Mouse (Mus musculus) kidney, postnatal 0 days (tissue): ENCODE measurements around the gene Hmgb2. TPM values are rescaled to one million over a fixed set of nuclear protein-coding genes. Genes with fewer than 3 reads are reported as not detected.
"Not testable (repeated sequence)": the region's sequence is repeated elsewhere in the genome, so short reads cannot be mapped to it uniquely, and the experiment has no call there.

Experiments
- ATAC-seq: fragments of 200-750 bp; cut with Nextera tagmentation; replicated peaks from 2 replicates; pipeline ENCODE4 v1.8.0; 2017; ENCODE audit warnings: low read depth, moderate number of reproducible peaks, moderate TSS enrichment, moderate library complexity; ENCODE audit not compliant: low FRiP score
- DNase-seq: peaks from one replicate; pipeline ENCODE4 v3.0.0-alpha.2; 2016; ENCODE audit warnings: low spot score
- H3K27ac ChIP-seq: fragments of 300-500 bp; sonication (generic); 2 replicates; pipeline ENCODE4 v1.5.1; 2014; ENCODE audit warnings: mild to moderate bottlenecking
- H3K27me3 ChIP-seq: fragments of 300-500 bp; sonication (generic); 2 replicates; pipeline ENCODE4 v1.6.1; 2014; ENCODE audit warnings: low read length, mixed read lengths; ENCODE audit not compliant: insufficient read depth
- H3K36me3 ChIP-seq: fragments of 300-500 bp; sonication (generic); 2 replicates; pipeline ENCODE4 v1.6.1; 2014; ENCODE audit warnings: low read length, mixed read lengths; ENCODE audit not compliant: insufficient read depth
- H3K4me1 ChIP-seq: fragments of 300-500 bp; sonication (generic); replicated peaks from 2 replicates; pipeline ENCODE4 v1.6.1; 2014; ENCODE audit warnings: antibody characterized with exemption, low read length, mixed read lengths; ENCODE audit not compliant: insufficient read depth
- H3K4me2 ChIP-seq: fragments of 300-500 bp; sonication (generic); 2 replicates; pipeline ENCODE4 v1.6.1; 2014; ENCODE audit warnings: mild to moderate bottlenecking, low read length, moderate library complexity, mixed read lengths
- H3K4me3 ChIP-seq: fragments of 300-500 bp; sonication (generic); replicated peaks from 2 replicates; pipeline ENCODE4 v1.5.1; 2014; ENCODE audit warnings: low read depth, low read length
- H3K9ac ChIP-seq: fragments of 300-500 bp; sonication (generic); 2 replicates; pipeline ENCODE4 v1.6.1; 2014; ENCODE audit warnings: low read depth, low read length
- H3K9me3 ChIP-seq: fragments of 300-500 bp; sonication (generic); replicated peaks from 2 replicates; pipeline ENCODE4 v1.6.1; 2016; ENCODE audit warnings: low read length, inconsistent platforms, mixed read lengths
- CTCF ChIP-seq: IDR thresholded peaks from 2 replicates; pipeline ENCODE4 v1.5.1; 2016; ENCODE audit warnings: antibody characterized with exemption, low read depth, mild to moderate bottlenecking, moderate library complexity
- WGBS: fragments of 180-500 bp; shearing (Covaris S2); extraction: QIAGEN DNeasy Blood & Tissue Kit; methylation state at CpG from one replicate; pipeline ENCODE4 v1.1.7; 2014; 5-methylcytosine and 5-hydroxymethylcytosine counted together
- polyA plus RNA-seq: library from polyadenylated mRNA; unstranded; fragments of >200 nt; fragmentation: Nextera tagmentation; extraction: Ambion mirVana; gene quantifications from 2 replicates; pipeline ENCODE4 v1.2.1, GENCODE M21; 2015

The Hmgb2 gene
- polyA plus RNA-seq, 1 experiment from 2014 or later, result 307 TPM

DNA sequence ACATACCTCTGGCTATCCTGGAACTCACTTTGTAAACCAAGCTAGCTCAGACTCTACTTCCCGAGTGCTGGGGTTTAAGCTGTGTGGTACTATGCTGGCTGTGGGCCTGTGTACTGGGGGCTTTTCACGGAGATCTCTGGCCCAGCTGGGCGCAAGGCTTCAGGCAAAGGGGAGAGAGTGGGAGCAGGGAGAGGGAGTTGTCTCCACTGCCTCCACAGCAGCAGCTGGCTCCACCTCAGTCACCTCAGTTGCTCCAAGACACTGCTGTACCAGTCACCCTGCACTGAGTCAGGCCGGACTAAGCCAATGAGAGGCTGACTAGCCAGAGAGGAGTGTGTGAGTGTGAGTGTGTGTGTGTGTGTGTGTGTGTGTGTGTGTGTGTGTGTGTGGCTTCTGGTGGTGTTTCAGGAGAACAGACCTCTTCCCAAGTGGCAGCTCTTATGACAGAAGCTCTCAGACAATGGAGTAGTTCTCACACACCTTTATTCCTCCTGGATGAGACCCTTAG is 4.1 kb upstream of the Hmgb2 start:
- no peaks in the 10 kb centered on the region for H3K9me3 ChIP-seq
- H3K4me1 ChIP-seq, result no peaks in the 10 kb centered on the region
- no peak for ATAC-seq
- 89% methylated on average over 4 of the region's 4 CpGs for WGBS
- DNase-seq, result no peak
- no peak for TF ChIP-seq CTCF
- no peaks in the 10 kb centered on the region for H3K27me3 ChIP-seq
- no peaks in the 10 kb centered on the region for H3K36me3 ChIP-seq
- no peak overlapping the region for H3K4me2 ChIP-seq
- H3K4me3 ChIP-seq, result no peak overlapping the region
- no peak overlapping the region for H3K9ac ChIP-seq
- no peak overlapping the region for H3K27ac ChIP-seq

DNA sequence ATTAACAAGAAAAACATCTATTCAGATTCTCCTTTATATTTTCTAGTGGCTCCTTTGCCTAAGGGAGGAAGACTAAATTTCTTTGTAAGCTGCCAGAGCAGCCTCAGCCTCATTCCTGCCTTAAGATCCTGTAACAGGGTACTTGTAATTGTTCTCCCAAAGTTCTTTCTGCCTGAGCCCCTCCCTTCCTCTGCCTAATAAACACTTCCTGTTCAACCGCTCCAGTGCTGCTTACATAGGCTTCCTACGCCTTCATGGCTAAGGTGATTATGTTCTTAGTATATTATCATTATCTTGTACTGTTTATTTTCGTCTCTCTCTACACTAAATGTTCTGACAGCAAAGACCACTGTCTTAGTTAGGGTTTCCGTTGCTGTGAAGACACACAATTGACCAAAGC is 3.0 kb upstream of the Hmgb2 start:
- no peak overlapping the region for H3K4me3 ChIP-seq
- H3K27me3 ChIP-seq, result no peaks in the 10 kb centered on the region
- peaks cover 3% of the 10 kb centered on the region; the same call in 1 of the 2 replicates for H3K36me3 ChIP-seq
- no peak overlapping the region for H3K4me2 ChIP-seq
- ATAC-seq, result no peak
- no peaks in the 10 kb centered on the region for H3K4me1 ChIP-seq
- no peak overlapping the region for H3K27ac ChIP-seq
- no peak for TF ChIP-seq CTCF
- H3K9me3 ChIP-seq, result no peaks in the 10 kb centered on the region
- 81% methylated on average over 4 of the region's 4 CpGs for WGBS
- H3K9ac ChIP-seq, result no peak overlapping the region
- peak; percentile 33 for DNase-seq

DNA sequence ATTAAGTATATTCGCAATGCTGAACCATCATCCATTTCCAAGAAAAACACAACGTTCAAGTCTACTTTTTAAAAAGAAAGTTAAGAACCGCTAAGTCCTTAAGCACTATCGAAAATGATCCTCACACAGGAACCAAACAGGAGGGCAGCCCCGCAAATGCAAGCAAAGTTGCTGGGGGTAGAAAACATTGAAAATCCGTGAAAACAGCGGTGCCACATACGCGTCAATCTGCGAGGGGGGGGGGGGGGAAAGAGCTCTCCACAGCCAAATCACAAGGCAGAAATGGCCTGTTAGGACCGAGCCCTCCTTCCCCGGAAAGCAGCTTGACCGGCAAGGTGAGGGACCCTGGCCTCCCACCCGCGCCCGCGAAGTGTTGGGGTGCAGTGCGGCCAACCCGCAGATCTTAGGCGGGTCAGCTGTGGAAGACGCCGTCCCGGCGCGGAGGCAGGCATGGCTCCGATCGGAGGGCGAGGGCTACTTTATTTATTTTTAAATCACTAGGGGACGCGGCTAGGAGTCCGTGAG is 854 bp upstream of the Hmgb2 start:
- H3K4me2 ChIP-seq, result peak overlapping the region; percentile 96
- peak overlapping the region; percentile 75 for H3K4me3 ChIP-seq
- TF ChIP-seq CTCF, result no peak
- no peaks in the 10 kb centered on the region for H3K9me3 ChIP-seq
- peak overlapping the region; percentile 82 for H3K9ac ChIP-seq
- peak overlapping the region; percentile 79 for H3K27ac ChIP-seq
- ATAC-seq, result no peak
- no peaks in the 10 kb centered on the region for H3K4me1 ChIP-seq
- H3K27me3 ChIP-seq, result no peaks in the 10 kb centered on the region
- DNase-seq, result peak; percentile 34
- WGBS, result under 1% methylated on average over 31 of the region's 31 CpGs
- peaks cover 6% of the 10 kb centered on the region; the same call in 1 of the 2 replicates for H3K36me3 ChIP-seq

DNA sequence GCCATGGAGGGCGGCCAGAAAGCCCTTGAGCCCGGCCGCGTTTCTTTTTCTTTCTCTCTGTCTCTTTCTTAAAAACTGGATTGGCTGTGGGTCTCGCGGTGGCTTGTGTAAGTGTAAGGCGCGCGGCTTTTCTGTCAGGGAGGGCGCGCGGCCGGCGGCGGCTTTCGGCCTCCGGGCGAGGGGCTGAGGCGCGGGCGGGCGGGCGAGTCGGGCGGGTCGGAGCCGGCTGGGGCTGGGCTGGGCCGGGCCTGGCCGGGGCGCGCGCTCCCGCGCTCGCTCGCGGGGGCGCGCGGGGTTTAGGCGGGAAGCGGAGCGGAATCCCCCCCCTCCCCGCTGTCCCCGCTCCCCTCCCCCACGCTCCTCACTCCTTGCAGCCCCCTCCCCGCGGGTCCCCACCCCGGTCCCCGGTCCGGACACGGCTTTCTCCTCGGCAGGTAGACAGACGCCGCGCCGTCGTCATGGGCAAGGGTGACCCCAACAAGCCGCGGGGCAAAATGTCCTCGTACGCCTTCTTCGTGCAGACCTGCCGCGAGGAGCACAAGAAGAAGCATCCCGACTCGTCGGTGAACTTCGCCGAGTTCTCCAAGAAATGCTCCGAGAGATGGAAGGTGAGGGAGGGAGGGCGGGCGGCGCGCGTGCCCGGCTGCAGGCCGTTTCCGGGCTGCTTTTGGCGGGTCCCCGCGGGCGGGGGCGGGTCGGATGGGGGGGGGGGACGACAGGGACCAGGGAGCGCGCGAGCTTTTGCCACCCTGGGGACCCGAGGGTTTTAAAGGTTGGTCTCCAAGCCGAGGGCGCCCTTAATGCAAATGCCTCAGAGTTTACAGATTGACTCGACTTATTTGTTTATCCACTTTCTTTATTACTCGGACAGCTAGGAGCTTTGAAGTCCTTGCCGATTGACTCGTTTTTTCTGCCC is 692 bp downstream of the Hmgb2 start:
- WGBS, result under 1% methylated on average over 67 of the region's 96 CpGs
- peak overlapping the region; percentile 99 for H3K27ac ChIP-seq
- H3K36me3 ChIP-seq, result peaks cover 6% of the 10 kb centered on the region; the same call in 1 of the 2 replicates
- ATAC-seq (peak; percentile 53), DNase-seq (peak; percentile 58)
- H3K9me3 ChIP-seq, result no peaks in the 10 kb centered on the region
- H3K4me2 ChIP-seq, result peak overlapping the region; percentile 52
- H3K9ac ChIP-seq, result peak overlapping the region; percentile 92
- no peaks in the 10 kb centered on the region for H3K27me3 ChIP-seq
- H3K4me1 ChIP-seq, result no peaks in the 10 kb centered on the region
- H3K4me3 ChIP-seq, result peak overlapping the region; percentile 76
- no peak for TF ChIP-seq CTCF

DNA sequence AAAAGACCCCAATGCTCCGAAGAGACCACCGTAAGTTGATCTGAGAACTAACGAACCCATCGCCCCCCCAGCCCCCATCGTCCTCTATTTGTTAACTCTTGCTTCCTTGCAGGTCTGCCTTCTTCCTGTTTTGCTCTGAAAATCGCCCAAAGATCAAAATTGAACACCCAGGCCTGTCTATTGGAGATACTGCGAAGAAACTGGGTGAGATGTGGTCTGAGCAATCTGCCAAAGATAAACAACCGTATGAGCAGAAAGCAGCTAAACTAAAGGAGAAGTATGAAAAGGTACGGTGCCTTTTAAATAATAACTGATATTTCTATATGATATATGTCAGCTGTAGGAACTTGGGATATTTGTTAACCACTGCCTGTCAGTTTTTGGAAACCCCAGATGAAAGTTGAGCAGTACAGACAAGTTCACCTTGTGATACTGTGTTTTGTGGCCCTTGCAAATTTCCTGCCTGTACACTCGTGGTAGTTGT is 1.5 kb downstream of the Hmgb2 start:
- peak overlapping the region; percentile 52 for H3K4me2 ChIP-seq
- not testable (repeated sequence) for H3K27me3 ChIP-seq, H3K27ac ChIP-seq, H3K9me3 ChIP-seq, H3K36me3 ChIP-seq, ATAC-seq, DNase-seq, H3K4me1 ChIP-seq
- 6% methylated on average over 9 of the region's 10 CpGs for WGBS
- peak overlapping the region; percentile 76 for H3K4me3 ChIP-seq
- H3K9ac ChIP-seq, result peak overlapping the region; percentile 92; the same call in 1 of the 2 replicates

DNA sequence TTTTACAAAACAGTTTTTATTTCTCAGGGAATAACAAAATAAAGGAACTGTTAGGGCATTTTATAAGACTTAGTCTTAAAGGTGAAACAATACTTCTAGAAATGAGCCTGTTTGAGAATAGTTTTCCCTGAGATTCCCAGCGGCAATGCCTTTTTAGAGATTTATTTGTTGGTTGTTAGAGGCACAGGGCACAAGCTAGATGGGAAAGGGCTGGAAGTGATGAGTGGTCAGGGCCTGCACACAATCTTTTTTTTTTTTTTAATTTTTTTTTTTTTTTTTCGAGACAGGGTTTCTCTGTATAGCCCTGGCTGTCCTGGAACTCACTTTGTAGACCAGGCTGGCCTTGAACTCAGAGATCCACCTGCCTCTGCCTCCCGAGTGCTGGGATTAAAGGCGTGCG is 5.0 kb downstream of the Hmgb2 start:
- not testable (repeated sequence) for H3K9me3 ChIP-seq, DNase-seq, H3K4me2 ChIP-seq, H3K9ac ChIP-seq, ATAC-seq, H3K4me1 ChIP-seq, H3K27ac ChIP-seq, H3K27me3 ChIP-seq, H3K36me3 ChIP-seq, H3K4me3 ChIP-seq
- 86% methylated on average over 4 of the region's 5 CpGs for WGBS
